In genomic region chr2:6770214-6770613, GRCm38 (mm10) we compare ENCODE assay signal across 20 mouse cellular contexts.
DNase-seq lines count a peak whose midpoint lies in the region; ATAC-seq and TF ChIP-seq lines count a peak whose summit lies in the region.
"Had no signal": no experiment of that assay in that cellular context is flagged by ENCODE, and none has a peak within 500 bp of the region (broad histone marks: within the 10 kb centered on the region; RNA-seq: fewer than 3 reads in every experiment).

No protein-coding gene starts in this region.

- 0 out of 2 replicates have a peak, but pooled peaks have one; percentile 13 for TF ChIP-seq CTCF in layer of hippocampus, adult 2 months (conservative IDR thresholded peaks at IDR 0.05)

- H3K9me3 ChIP-seq in forebrain, embryonic 14.5 days (replicated peaks; ENCODE audit: control insufficient read depth, low read length) = no peaks in the 10 kb centered on the region
- no peaks in the 10 kb centered on the region for H3K9me3 ChIP-seq in forebrain, embryonic 13.5 days (replicated peaks)
- H3K9me3 ChIP-seq in midbrain, embryonic 15.5 days = no peaks in the 10 kb centered on the region
- no peaks in the 10 kb centered on the region for H3K9me3 ChIP-seq in midbrain, embryonic 13.5 days
- H3K9me3 ChIP-seq: embryonic facial prominence, embryonic 13.5 days; forebrain, embryonic 10.5 days; forebrain, embryonic 12.5 days had no signal

- ATAC-seq in forebrain, embryonic 14.5 days = no peak
- no peak for ATAC-seq in forebrain, embryonic 13.5 days
- ATAC-seq in midbrain, embryonic 15.5 days (replicated peaks) = 0 out of 2 replicates have a peak, but pooled peaks have one; percentile 50
- ATAC-seq in midbrain, embryonic 13.5 days = no peak
- ATAC-seq in erythroblast, adult 5-6 weeks (replicated peaks; ENCODE audit: low FRiP score, poor library complexity, severe bottlenecking) = no peak
- ATAC-seq: forebrain, embryonic 16.5 days had no signal

- DNase-seq in forebrain, embryonic 14.5 days (ENCODE audit: low spot score) = peak; percentile 23
- DNase-seq in layer of hippocampus, adult 2 months (ENCODE audit: low spot score in 2 of 2) = no peak
- no peak for DNase-seq in layer of hippocampus, postnatal 14 days (ENCODE audit: low spot score in 2 of 2)
- DNase-seq: adrenal gland, adult 2 months; adrenal gland, postnatal 10 days; adrenal gland, postnatal 25 days; cerebellum, adult 11-12 months; cerebellum, adult 2 months; cerebellum, adult 9-10 months; cerebellum, postnatal 10 days; cerebellum, postnatal 25 days had no signal

- H3K36me3 ChIP-seq in forebrain, embryonic 14.5 days (ENCODE audit: control insufficient read depth, insufficient read depth, low read length) = no peaks in the 10 kb centered on the region
- H3K36me3 ChIP-seq in forebrain, embryonic 13.5 days (ENCODE audit: poor library complexity, severe bottlenecking) = 0 out of 2 replicates have a peak, but pooled peaks cover 9% of the 10 kb centered on the region
- no peaks in the 10 kb centered on the region for H3K36me3 ChIP-seq in midbrain, embryonic 15.5 days (replicated peaks)
- H3K36me3 ChIP-seq in midbrain, embryonic 13.5 days = peaks cover 4% of the 10 kb centered on the region
- H3K36me3 ChIP-seq: embryonic facial prominence, embryonic 13.5 days; forebrain, embryonic 12.5 days had no signal

- no peak overlapping the region for H3K9ac ChIP-seq in forebrain, embryonic 14.5 days (ENCODE audit: low read length)
- H3K9ac ChIP-seq in forebrain, embryonic 13.5 days = no peak overlapping the region
- H3K9ac ChIP-seq in midbrain, embryonic 15.5 days = no peak overlapping the region
- H3K9ac ChIP-seq in midbrain, embryonic 13.5 days (replicated peaks) = no peak overlapping the region
- H3K9ac ChIP-seq: embryonic facial prominence, embryonic 13.5 days; forebrain, embryonic 12.5 days had no signal

- H3K4me3 ChIP-seq in forebrain, embryonic 14.5 days (ENCODE audit: low read depth, low read length) = no peak overlapping the region
- H3K4me3 ChIP-seq in forebrain, embryonic 13.5 days = no peak overlapping the region
- H3K4me3 ChIP-seq in layer of hippocampus, adult 2 months = no peak overlapping the region
- H3K4me3 ChIP-seq in midbrain, embryonic 15.5 days = no peak overlapping the region
- no peak overlapping the region for H3K4me3 ChIP-seq in midbrain, embryonic 13.5 days (replicated peaks)
- H3K4me3 ChIP-seq: embryonic facial prominence, embryonic 13.5 days; erythroblast, embryonic 14.5 days; forebrain, embryonic 10.5 days; forebrain, embryonic 12.5 days had no signal

- H3K27me3 ChIP-seq in forebrain, embryonic 14.5 days (replicated peaks; ENCODE audit: control insufficient read depth, insufficient read depth, low read length) = no peaks in the 10 kb centered on the region
- H3K27me3 ChIP-seq in forebrain, embryonic 13.5 days = no peaks in the 10 kb centered on the region
- no peaks in the 10 kb centered on the region for H3K27me3 ChIP-seq in midbrain, embryonic 15.5 days (replicated peaks)
- no peaks in the 10 kb centered on the region for H3K27me3 ChIP-seq in midbrain, embryonic 13.5 days
- H3K27me3 ChIP-seq: embryonic facial prominence, embryonic 13.5 days; forebrain, embryonic 12.5 days had no signal

- H3K4me1 ChIP-seq in forebrain, embryonic 14.5 days (ENCODE audit: control insufficient read depth, insufficient read depth, low read length) = 0 out of 2 replicates have a peak, but pooled peaks cover 2% of the 10 kb centered on the region
- H3K4me1 ChIP-seq in forebrain, embryonic 13.5 days = no peaks in the 10 kb centered on the region
- H3K4me1 ChIP-seq in midbrain, embryonic 15.5 days = 0 out of 2 replicates have a peak, but pooled peaks cover 3% of the 10 kb centered on the region
- H3K4me1 ChIP-seq in midbrain, embryonic 13.5 days (replicated peaks) = no peaks in the 10 kb centered on the region
- H3K4me1 ChIP-seq: embryonic facial prominence, embryonic 13.5 days; forebrain, embryonic 10.5 days; forebrain, embryonic 12.5 days had no signal

- H3K27ac ChIP-seq in forebrain, embryonic 14.5 days (ENCODE audit: low read depth, low read length) = no peak overlapping the region
- H3K27ac ChIP-seq in forebrain, embryonic 13.5 days = no peak overlapping the region
- no peak overlapping the region for H3K27ac ChIP-seq in layer of hippocampus, adult 2 months
- no peak overlapping the region for H3K27ac ChIP-seq in midbrain, embryonic 15.5 days
- H3K27ac ChIP-seq in midbrain, embryonic 13.5 days = no peak overlapping the region
- H3K27ac ChIP-seq: embryonic facial prominence, embryonic 13.5 days; forebrain, embryonic 10.5 days; forebrain, embryonic 12.5 days had no signal

- 69% methylated on average over 2 of the region's 2 CpGs for WGBS in forebrain, embryonic 14.5 days
- 75% methylated on average over 2 of the region's 2 CpGs for WGBS in forebrain, embryonic 13.5 days
- WGBS in midbrain, embryonic 15.5 days = 60% methylated on average over 2 of the region's 2 CpGs
- WGBS in midbrain, embryonic 13.5 days = 78% methylated on average over 2 of the region's 2 CpGs

- H3K4me2 ChIP-seq in forebrain, embryonic 14.5 days (ENCODE audit: low read length) = no peak overlapping the region
- no peak overlapping the region for H3K4me2 ChIP-seq in forebrain, embryonic 13.5 days
- no peak overlapping the region for H3K4me2 ChIP-seq in midbrain, embryonic 15.5 days
- no peak overlapping the region for H3K4me2 ChIP-seq in midbrain, embryonic 13.5 days (replicated peaks)
- H3K4me2 ChIP-seq: embryonic facial prominence, embryonic 13.5 days; forebrain, embryonic 12.5 days had no signal
